Mouse (Mus musculus) spleen, adult 2 months (tissue): ENCODE data around the gene Zdhhc5.

Experiments used
- CTCF ChIP-seq: fragments of 200-500 bp; IDR thresholded peaks from 2 replicates; pipeline ENCODE4 v1.5.1; 2011; ENCODE audit warnings: mild to moderate bottlenecking, inconsistent platforms; ENCODE audit not compliant: insufficient read depth, insufficient read length, insufficient replicate concordance; ENCODE audit errors: extremely low read depth
- POLR2A ChIP-seq: fragments of 200-500 bp; IDR thresholded peaks from 2 replicates; pipeline ENCODE4 v1.6.1; 2011; ENCODE audit warnings: low read depth, low read length, inconsistent platforms

DNA sequence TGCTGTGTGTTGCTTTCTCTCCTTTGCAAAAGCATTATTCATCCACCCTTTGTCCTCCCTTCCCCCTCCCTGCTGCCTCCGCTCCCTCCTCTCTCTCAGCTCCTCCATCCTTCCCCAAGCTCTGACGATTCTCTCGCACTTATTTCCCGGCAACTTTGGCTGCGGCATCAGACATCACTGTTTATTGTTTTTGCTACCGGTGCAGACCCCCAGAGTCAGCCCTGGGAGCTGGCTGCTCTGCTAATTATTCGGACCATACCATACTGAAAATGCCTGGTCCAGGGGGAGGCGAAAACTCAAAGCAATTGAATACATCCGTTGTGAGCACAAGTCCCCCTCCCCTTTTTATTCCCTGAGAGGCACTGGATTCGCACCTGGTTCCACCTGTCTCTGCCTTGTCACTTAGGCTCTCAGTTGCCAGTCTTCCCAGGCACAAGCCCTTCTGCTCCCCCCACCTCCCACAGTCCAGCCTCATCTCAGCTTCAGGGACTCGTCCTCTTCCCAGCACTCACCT is 19.4 kb upstream of the Zdhhc5 start:
- TF ChIP-seq CTCF (no peak), POLR2A (no peak)
